Mouse (Mus musculus) forebrain, embryonic 12.5 days (tissue): ENCODE data around the gene Zbtb22. TPM values are rescaled to one million over a fixed set of nuclear protein-coding genes. Genes with fewer than 3 reads are reported as not detected.
A peak's percentile ranks its signal among the peaks of the same experiment; 100 is the strongest.

Experiments
- ATAC-seq: fragments of 200-750 bp; cut with Nextera tagmentation; 2 replicates; pipeline ENCODE4 v1.8.0; 2017; ENCODE audit warnings: moderate TSS enrichment; ENCODE audit not compliant: low FRiP score
- H3K27ac ChIP-seq: fragments of 300-500 bp; sonication (generic); 2 replicates; pipeline ENCODE4 v1.5.1; 2016; ENCODE audit warnings: mild to moderate bottlenecking
- H3K27me3 ChIP-seq: fragments of 300-500 bp; sonication (generic); 2 replicates; pipeline ENCODE4 v1.6.1; 2016; ENCODE audit warnings: mild to moderate bottlenecking
- H3K36me3 ChIP-seq: fragments of 300-500 bp; sonication (generic); replicated peaks from 2 replicates; pipeline ENCODE4 v1.6.1; 2016; ENCODE audit warnings: mild to moderate bottlenecking
- H3K4me1 ChIP-seq: fragments of 300-500 bp; sonication (generic); 2 replicates; pipeline ENCODE4 v1.6.1; 2016
- H3K4me2 ChIP-seq: fragments of 300-500 bp; sonication (generic); 2 replicates; pipeline ENCODE4 v1.6.1; 2016; ENCODE audit warnings: mild to moderate bottlenecking, moderate library complexity
- H3K4me3 ChIP-seq: fragments of 300-500 bp; sonication (generic); replicated peaks from 2 replicates; pipeline ENCODE4 v1.5.1; 2016; ENCODE audit warnings: mild to moderate bottlenecking
- H3K9ac ChIP-seq: fragments of 300-500 bp; sonication (generic); 2 replicates; pipeline ENCODE4 v1.6.1; 2016; ENCODE audit warnings: mild to moderate bottlenecking
- H3K9me3 ChIP-seq: fragments of 300-500 bp; sonication (generic); 2 replicates; pipeline ENCODE4 v1.6.1; 2016
- WGBS: fragments of 180-500 bp; shearing (Covaris S2); methylation state at CpG from one replicate; pipeline ENCODE4 v1.1.7; 2016; 5-methylcytosine and 5-hydroxymethylcytosine counted together
- polyA plus RNA-seq: library from polyadenylated mRNA; unstranded; fragments of >200 nt; fragmentation: Nextera tagmentation; extraction: Ambion mirVana; gene quantifications from 2 replicates; pipeline ENCODE4 v1.2.1, GENCODE M21; 2016

Gene Zbtb22
- polyA plus RNA-seq, 1 experiment from 2014 or later: 23.5 TPM

- H3K9ac ChIP-seq: peak within 1 kb of the TSS; percentile 94
- ATAC-seq: peak; percentile 88
- H3K4me2 ChIP-seq: peak within 1 kb of the TSS; percentile 100
- H3K4me3 ChIP-seq: peak within 1 kb of the TSS; percentile 84
- H3K36me3 ChIP-seq: peaks cover 50% of the 10 kb centered on the region
- under 1% methylated on average over 66 of the region's 80 CpGs for WGBS
- H3K4me1 ChIP-seq: peaks cover 25% of the 10 kb centered on the region
- no peaks in the 10 kb centered on the region for H3K27me3 ChIP-seq
- peak within 1 kb of the TSS; percentile 97 for H3K27ac ChIP-seq
- H3K9me3 ChIP-seq: no peaks in the 10 kb centered on the region
Observed at GRCm38 (mm10) chr17:33929371-33930279, 13.9 kb downstream of the Zbtb22 start, which contains the start of gene Rgl2. Rgl2 (plus strand) TSS chr17:33929543.

- under 1% methylated on average over 45 of the region's 45 CpGs for WGBS
- H3K9me3 ChIP-seq: no peaks in the 10 kb centered on the region
- H3K27me3 ChIP-seq: no peaks in the 10 kb centered on the region
- peaks cover 52% of the 10 kb centered on the region for H3K36me3 ChIP-seq
- ATAC-seq: 0 out of 2 replicates have a peak, but pooled peaks have one; percentile 1
- H3K4me2 ChIP-seq: peak overlapping the region; percentile 100
- H3K9ac ChIP-seq: peak overlapping the region; percentile 94
- H3K27ac ChIP-seq: peak overlapping the region; percentile 97
- peaks cover 25% of the 10 kb centered on the region for H3K4me1 ChIP-seq
- peak overlapping the region; percentile 84 for H3K4me3 ChIP-seq
Observed at GRCm38 (mm10) chr17:33930280-33931158, 14.8 kb downstream of the Zbtb22 start.

- Histone ChIP-seq H3K27ac (no peak overlapping the region), H3K27me3 (no peaks in the 10 kb centered on the region), H3K4me1 (peaks cover 25% of the 10 kb centered on the region), H3K4me3 (peak overlapping the region; percentile 84), H3K9me3 (no peaks in the 10 kb centered on the region), H3K36me3 (peaks cover 52% of the 10 kb centered on the region), H3K9ac (peak overlapping the region; percentile 94), H3K4me2 (peak overlapping the region; percentile 100)
- ATAC-seq: no peak
- WGBS: 41% methylated on average over 18 of the region's 18 CpGs
Observed at GRCm38 (mm10) chr17:33931159-33931866, 15.6 kb downstream of the Zbtb22 start.

GRCm38 (mm10) chr17:33931947-33932346 lies 16.2 kb downstream of the Zbtb22 start:
- peaks cover 25% of the 10 kb centered on the region for H3K4me1 ChIP-seq
- H3K9me3 ChIP-seq: no peaks in the 10 kb centered on the region
- H3K4me2 ChIP-seq: no peak overlapping the region
- ATAC-seq: no peak
- H3K4me3 ChIP-seq: no peak overlapping the region
- H3K27me3 ChIP-seq: no peaks in the 10 kb centered on the region
- WGBS: 93% methylated on average over 11 of the region's 11 CpGs
- peaks cover 51% of the 10 kb centered on the region for H3K36me3 ChIP-seq
- no peak overlapping the region for H3K9ac ChIP-seq
- H3K27ac ChIP-seq: no peak overlapping the region

- no peaks in the 10 kb centered on the region for H3K9me3 ChIP-seq
- no peak overlapping the region for H3K4me3 ChIP-seq
- H3K9ac ChIP-seq: no peak overlapping the region
- 89% methylated on average over 14 of the region's 14 CpGs for WGBS
- H3K27ac ChIP-seq: no peak overlapping the region
- no peak for ATAC-seq
- H3K4me1 ChIP-seq: peaks cover 25% of the 10 kb centered on the region
- no peaks in the 10 kb centered on the region for H3K27me3 ChIP-seq
- H3K4me2 ChIP-seq: no peak overlapping the region
- peaks cover 54% of the 10 kb centered on the region for H3K36me3 ChIP-seq
Observed at GRCm38 (mm10) chr17:33932448-33932847, 16.7 kb downstream of the Zbtb22 start.

GRCm38 (mm10) chr17:33932970-33933369 lies 17.3 kb downstream of the Zbtb22 start:
- peaks cover 22% of the 10 kb centered on the region for H3K4me1 ChIP-seq
- no peak for ATAC-seq
- no peaks in the 10 kb centered on the region for H3K9me3 ChIP-seq
- H3K27ac ChIP-seq: no peak overlapping the region
- no peak overlapping the region for H3K4me3 ChIP-seq
- no peaks in the 10 kb centered on the region for H3K27me3 ChIP-seq
- H3K9ac ChIP-seq: no peak overlapping the region
- H3K36me3 ChIP-seq: peaks cover 56% of the 10 kb centered on the region
- H3K4me2 ChIP-seq: no peak overlapping the region
- 93% methylated on average over 15 of the region's 15 CpGs for WGBS

- no peaks in the 10 kb centered on the region for H3K9me3 ChIP-seq
- H3K36me3 ChIP-seq: peaks cover 63% of the 10 kb centered on the region
- no peaks in the 10 kb centered on the region for H3K27me3 ChIP-seq
- H3K4me1 ChIP-seq: peaks cover 22% of the 10 kb centered on the region
- 89% methylated on average over 21 of the region's 21 CpGs for WGBS
- no peak overlapping the region for H3K4me2 ChIP-seq
- no peak overlapping the region for H3K9ac ChIP-seq
- H3K27ac ChIP-seq: no peak overlapping the region
- no peak overlapping the region for H3K4me3 ChIP-seq
- ATAC-seq: no peak
Observed at GRCm38 (mm10) chr17:33935422-33936055, 19.8 kb downstream of the Zbtb22 start.

GRCm38 (mm10) chr17:33936993-33937392 lies 21.3 kb downstream of the Zbtb22 start:
- H3K36me3 ChIP-seq: peaks cover 64% of the 10 kb centered on the region
- no peaks in the 10 kb centered on the region for H3K27me3 ChIP-seq
- WGBS: 87% methylated on average over 15 of the region's 15 CpGs
- no peak overlapping the region for H3K4me3 ChIP-seq
- no peak for ATAC-seq
- no peak overlapping the region for H3K27ac ChIP-seq
- no peak overlapping the region for H3K9ac ChIP-seq
- H3K4me2 ChIP-seq: no peak overlapping the region
- H3K4me1 ChIP-seq: peaks cover 22% of the 10 kb centered on the region
- no peaks in the 10 kb centered on the region for H3K9me3 ChIP-seq

- Histone ChIP-seq H3K9ac (no peak overlapping the region), H3K27ac (no peak overlapping the region), H3K4me1 (peaks cover 23% of the 10 kb centered on the region), H3K36me3 (peaks cover 58% of the 10 kb centered on the region), H3K4me3 (peak overlapping the region; percentile 87), H3K27me3 (no peaks in the 10 kb centered on the region), H3K9me3 (no peaks in the 10 kb centered on the region), H3K4me2 (peak overlapping the region; percentile 99)
- ATAC-seq: no peak
- 83% methylated on average over 11 of the region's 11 CpGs for WGBS
Observed at GRCm38 (mm10) chr17:33938783-33939182, 23.1 kb downstream of the Zbtb22 start.

GRCm38 (mm10) chr17:33940206-33940805 lies 24.6 kb downstream of the Zbtb22 start, which contains the start of the genes Pfdn6 and Wdr46:
Pfdn6 (minus strand) TSS chr17:33940343.
Wdr46 (plus strand) TSS chr17:33940660.
- H3K4me1 ChIP-seq: peaks cover 23% of the 10 kb centered on the region
- H3K36me3 ChIP-seq: peaks cover 57% of the 10 kb centered on the region
- peak; percentile 88 for ATAC-seq
- under 1% methylated on average over 36 of the region's 36 CpGs for WGBS
- no peaks in the 10 kb centered on the region for H3K27me3 ChIP-seq
- H3K4me3 ChIP-seq: peak within 1 kb of the TSS; percentile 87
- H3K9me3 ChIP-seq: no peaks in the 10 kb centered on the region
- 0 out of 2 replicates have a peak within 1 kb of the TSS, but pooled peaks have one; percentile 50 for H3K27ac ChIP-seq
- peak within 1 kb of the TSS; percentile 81 for H3K9ac ChIP-seq
- H3K4me2 ChIP-seq: peak within 1 kb of the TSS; percentile 99

GRCm38 (mm10) chr17:33940981-33941380 lies 25.3 kb downstream of the Zbtb22 start:
- Histone ChIP-seq H3K9me3 (no peaks in the 10 kb centered on the region), H3K4me3 (peak overlapping the region; percentile 87), H3K27me3 (no peaks in the 10 kb centered on the region), H3K36me3 (peaks cover 54% of the 10 kb centered on the region), H3K4me1 (peaks cover 23% of the 10 kb centered on the region), H3K9ac (peak overlapping the region; percentile 81), H3K4me2 (peak overlapping the region; percentile 99), H3K27ac (no peak overlapping the region)
- 3% methylated on average over 26 of the region's 26 CpGs for WGBS
- ATAC-seq: peak; percentile 22; the same call in 1 of the 2 replicates
